Mouse (Mus musculus) olfactory bulb, adult 2 months (tissue): ENCODE measurements at regions not wholly inside any gene's neighbourhood (a gene's known extent, or its start where the extent isn't known, plus 50 kb on each side); places are given as distances from the start of the nearest gene placed in this dataset.

Source experiments
- CTCF ChIP-seq: fragments of 200-500 bp; IDR thresholded peaks from 2 replicates; pipeline ENCODE4 v1.5.1; 2012; ENCODE audit warnings: low read depth, mild to moderate bottlenecking, low read length, moderate library complexity; ENCODE audit not compliant: insufficient read depth
- POLR2A ChIP-seq: fragments of 200-500 bp; IDR thresholded peaks from 2 replicates; pipeline ENCODE4 v1.6.1; 2012; ENCODE audit warnings: mild to moderate bottlenecking, low read depth, low read length, moderate library complexity; ENCODE audit not compliant: insufficient read depth

DNA sequence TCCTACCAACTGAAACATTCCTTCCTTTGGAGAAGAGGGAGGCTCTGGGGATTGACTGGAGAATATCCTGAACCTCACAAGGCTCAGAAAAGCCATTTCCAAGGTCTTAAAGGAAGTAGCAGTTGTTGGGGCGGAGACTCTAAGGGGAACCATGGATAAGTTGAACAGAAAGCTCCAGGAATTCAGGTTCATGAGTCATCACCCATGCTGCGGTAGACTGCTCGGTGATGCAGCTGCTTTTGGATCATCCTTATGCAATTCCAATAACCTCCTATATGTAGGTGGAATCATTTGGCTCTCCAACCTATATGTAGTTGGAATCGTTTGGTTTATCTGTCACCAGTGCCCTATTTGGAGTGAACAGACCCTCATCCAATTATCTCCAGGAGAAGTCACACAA, 137.6 kb downstream of the Insig2 start:
- TF ChIP-seq CTCF (no peak), POLR2A (no peak)
